Mouse (Mus musculus) heart, embryonic 10.5 days (tissue): ENCODE measurements at regions not wholly inside any gene's neighbourhood (a gene's known extent, or its start where the extent isn't known, plus 50 kb on each side); places are given as distances from the start of the nearest gene placed in this dataset.
A peak's percentile ranks its signal among the peaks of the same experiment; 100 is the strongest.

Source experiments
- DNase-seq: peaks from one replicate; pipeline ENCODE4 v3.0.0-alpha.2; 2017; ENCODE audit warnings: low spot score
- H3K27ac ChIP-seq: fragments of 300-500 bp; sonication (generic); 2 replicates; pipeline ENCODE4 v1.5.1; 2016; ENCODE audit warnings: mild to moderate bottlenecking
- H3K27me3 ChIP-seq: fragments of 300-500 bp; sonication (generic); 2 replicates; pipeline ENCODE4 v1.6.1; 2016; ENCODE audit warnings: mild to moderate bottlenecking; ENCODE audit not compliant: poor library complexity, insufficient read depth, severe bottlenecking
- H3K36me3 ChIP-seq: fragments of 300-500 bp; sonication (generic); 2 replicates; pipeline ENCODE4 v1.6.1; 2016; ENCODE audit warnings: mild to moderate bottlenecking, moderate library complexity
- H3K4me1 ChIP-seq: fragments of 300-500 bp; sonication (generic); 2 replicates; pipeline ENCODE4 v1.6.1; 2016; ENCODE audit warnings: mild to moderate bottlenecking
- H3K4me3 ChIP-seq: fragments of 300-500 bp; sonication (generic); 2 replicates; pipeline ENCODE4 v1.5.1; 2016; ENCODE audit warnings: mild to moderate bottlenecking, moderate library complexity
- H3K9me3 ChIP-seq: fragments of 300-500 bp; sonication (generic); 2 replicates; pipeline ENCODE4 v1.6.1; 2016; ENCODE audit warnings: mild to moderate bottlenecking, moderate library complexity
- WGBS: fragments of 180-500 bp; shearing (Covaris S2); methylation state at CpG from one replicate; pipeline ENCODE4 v1.1.7; 2016; 5-methylcytosine and 5-hydroxymethylcytosine counted together

DNA sequence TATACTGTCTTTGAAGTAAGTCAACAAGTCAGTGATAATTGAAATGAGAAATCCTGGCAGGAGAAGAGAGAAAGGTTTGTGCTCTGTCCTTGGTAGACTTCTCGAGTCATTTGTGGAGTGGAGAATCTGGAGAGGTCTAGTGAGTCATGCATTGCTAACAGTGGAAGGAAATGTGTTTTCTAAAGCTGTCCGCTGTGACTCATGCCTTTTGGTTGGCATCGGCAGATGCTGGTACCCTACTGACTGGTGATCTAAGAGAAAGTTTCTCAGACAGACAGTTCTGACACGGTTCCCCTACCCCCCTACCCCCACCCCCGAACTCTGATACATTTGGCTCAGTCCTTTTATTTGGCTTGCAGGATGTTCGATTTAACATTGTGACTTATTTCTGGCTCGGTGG lies 97.5 kb upstream of the Fndc3a start:
- no peaks in the 10 kb centered on the region for H3K4me1 ChIP-seq
- no peak overlapping the region for H3K27ac ChIP-seq
- H3K9me3 ChIP-seq, result no peaks in the 10 kb centered on the region
- H3K4me3 ChIP-seq, result no peak overlapping the region
- H3K36me3 ChIP-seq, result no peaks in the 10 kb centered on the region
- DNase-seq, result no peak
- H3K27me3 ChIP-seq, result no peaks in the 10 kb centered on the region
- 71% methylated on average over 7 of the region's 7 CpGs for WGBS

DNA sequence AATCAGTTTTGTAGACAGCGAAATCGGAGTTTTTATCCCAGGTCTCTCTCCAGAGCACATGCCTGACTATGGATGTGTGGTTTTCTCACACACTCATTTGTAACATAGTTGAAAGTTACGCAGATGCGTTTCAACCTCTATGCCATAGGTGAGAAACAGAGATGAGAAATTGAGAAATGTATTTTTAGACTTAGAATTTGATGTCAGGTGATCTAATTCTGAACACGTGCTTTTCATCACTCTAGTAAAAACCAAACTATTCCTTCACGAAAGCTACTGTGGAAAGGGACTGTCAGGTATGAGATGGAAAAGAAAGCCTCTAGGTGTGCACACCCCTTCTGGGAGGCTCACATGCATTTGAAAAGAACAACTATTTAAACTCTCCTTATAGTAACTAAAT lies 96.8 kb upstream of the Fndc3a start:
- Histone ChIP-seq H3K27me3 (no peaks in the 10 kb centered on the region), H3K4me3 (no peak overlapping the region), H3K36me3 (no peaks in the 10 kb centered on the region), H3K9me3 (no peaks in the 10 kb centered on the region), H3K4me1 (no peaks in the 10 kb centered on the region), H3K27ac (no peak overlapping the region)
- DNase-seq, result no peak
- WGBS, result 90% methylated on average over 6 of the region's 6 CpGs

DNA sequence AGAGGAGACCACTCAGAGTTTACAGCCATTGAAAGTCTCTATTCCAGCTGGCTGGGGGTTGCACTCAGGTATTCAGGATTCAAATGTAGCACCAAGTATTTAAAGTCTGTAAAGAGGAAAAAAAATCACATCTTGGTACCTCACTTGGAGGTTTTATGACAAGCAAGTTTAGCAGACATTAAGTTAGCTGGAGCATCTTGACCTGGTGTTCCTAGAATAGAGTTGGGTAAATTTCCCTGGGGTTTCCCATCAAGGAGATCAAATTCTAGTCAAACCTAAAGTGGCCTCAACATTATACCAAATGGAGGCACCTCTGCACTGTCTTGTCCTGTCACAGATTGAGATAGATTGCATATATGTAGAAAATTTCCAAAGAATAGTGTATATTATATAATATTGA lies 93.8 kb upstream of the Fndc3a start:
- Histone ChIP-seq H3K9me3 (no peaks in the 10 kb centered on the region), H3K36me3 (no peaks in the 10 kb centered on the region), H3K4me3 (no peak overlapping the region), H3K27ac (no peak overlapping the region), H3K27me3 (no peaks in the 10 kb centered on the region), H3K4me1 (no peaks in the 10 kb centered on the region)
- no peak for DNase-seq

DNA sequence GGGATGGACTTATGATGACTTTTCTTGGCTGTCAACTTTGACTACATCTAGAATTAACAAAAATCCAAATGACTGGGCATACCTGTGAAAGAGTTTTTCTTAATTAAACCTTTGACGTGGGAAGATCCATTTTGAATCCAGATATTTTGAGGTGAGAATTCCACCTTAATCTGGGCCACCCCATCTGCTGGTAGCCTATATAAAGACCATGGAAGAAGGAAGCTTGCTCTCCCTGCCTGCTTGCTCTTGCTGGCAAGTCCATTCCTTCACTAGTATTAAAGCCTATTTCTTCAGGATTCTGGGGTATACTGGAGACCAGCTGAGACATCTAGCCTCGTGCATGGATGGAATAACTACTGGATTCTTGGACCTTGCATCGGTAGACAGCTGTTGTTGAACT lies 80.9 kb upstream of the Fndc3a start:
- no peak overlapping the region for H3K4me3 ChIP-seq
- H3K9me3 ChIP-seq, result no peaks in the 10 kb centered on the region
- H3K27me3 ChIP-seq, result no peaks in the 10 kb centered on the region
- no peak for DNase-seq
- no peaks in the 10 kb centered on the region for H3K36me3 ChIP-seq
- H3K27ac ChIP-seq, result no peak overlapping the region
- WGBS, result 72% methylated on average over 3 of the region's 3 CpGs
- H3K4me1 ChIP-seq, result no peaks in the 10 kb centered on the region

DNA sequence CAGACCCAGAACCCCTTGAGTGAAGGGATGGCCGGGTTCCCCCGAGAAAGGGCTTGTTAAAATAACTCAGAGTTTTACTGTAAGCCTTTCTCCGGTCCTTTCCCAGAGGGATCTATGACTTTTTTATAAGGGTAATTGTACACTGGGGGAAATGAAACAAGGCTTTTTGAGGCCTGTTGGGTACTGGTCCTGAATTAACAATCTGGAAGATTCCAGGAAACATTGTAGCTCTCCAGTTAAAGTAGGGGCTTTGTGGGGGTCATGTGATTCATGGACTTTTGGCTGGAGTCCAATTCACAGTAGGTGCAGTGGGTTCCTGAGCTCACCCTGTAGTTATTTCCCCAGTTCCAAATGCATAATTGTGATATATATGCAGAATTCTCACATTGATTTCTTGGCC lies 77.1 kb upstream of the Fndc3a start:
- no peaks in the 10 kb centered on the region for H3K4me1 ChIP-seq
- H3K36me3 ChIP-seq, result no peaks in the 10 kb centered on the region
- no peak overlapping the region for H3K27ac ChIP-seq
- 88% methylated on average over 3 of the region's 3 CpGs for WGBS
- no peak overlapping the region for H3K4me3 ChIP-seq
- H3K9me3 ChIP-seq, result no peaks in the 10 kb centered on the region
- no peaks in the 10 kb centered on the region for H3K27me3 ChIP-seq
- no peak for DNase-seq

DNA sequence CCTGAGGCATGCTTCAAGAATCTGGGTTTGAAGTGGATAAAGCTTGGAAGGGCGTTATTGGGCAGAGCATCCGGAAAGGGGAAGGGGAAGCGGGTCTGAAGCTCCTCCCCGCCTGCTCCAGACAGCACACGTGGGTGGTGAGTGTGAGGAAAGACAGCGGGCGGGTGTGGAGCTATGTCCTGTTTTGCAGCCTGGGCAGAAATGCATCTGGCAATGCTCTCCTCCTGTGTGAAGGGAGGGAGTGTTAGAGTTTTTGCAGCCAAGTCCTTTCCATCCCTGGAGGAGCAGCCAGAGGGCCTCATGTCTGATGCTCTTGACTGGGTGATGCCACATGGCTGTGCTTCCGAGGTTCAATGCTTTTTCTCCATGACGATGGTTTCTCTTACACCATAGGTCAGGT lies 73.4 kb upstream of the Fndc3a start:
- no peak overlapping the region for H3K4me3 ChIP-seq
- no peaks in the 10 kb centered on the region for H3K27me3 ChIP-seq
- peak; percentile 76 for DNase-seq
- no peaks in the 10 kb centered on the region for H3K9me3 ChIP-seq
- WGBS, result 49% methylated on average over 9 of the region's 9 CpGs
- no peaks in the 10 kb centered on the region for H3K36me3 ChIP-seq
- H3K4me1 ChIP-seq, result no peaks in the 10 kb centered on the region
- H3K27ac ChIP-seq, result no peak overlapping the region

DNA sequence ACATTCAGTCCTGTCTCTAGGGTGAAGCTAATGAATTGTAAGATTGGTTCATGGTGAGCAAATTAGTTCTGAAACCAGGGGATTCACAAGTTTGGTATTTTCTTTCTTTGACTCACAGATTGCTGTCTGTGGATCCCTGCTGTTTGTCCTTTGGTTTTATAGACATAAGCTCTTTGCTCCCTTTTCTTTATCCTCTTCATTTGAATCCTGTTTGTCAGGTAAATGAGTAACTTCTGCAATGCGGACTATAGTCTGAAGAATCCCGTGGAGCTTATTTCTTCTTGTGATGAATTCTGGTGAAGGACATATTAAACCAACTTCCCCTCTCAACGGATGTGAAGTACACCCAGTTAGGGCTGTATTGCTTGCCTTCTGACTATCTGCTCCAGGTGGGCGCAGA lies 69.6 kb upstream of the Fndc3a start:
- Histone ChIP-seq H3K9me3 (no peaks in the 10 kb centered on the region), H3K36me3 (no peaks in the 10 kb centered on the region), H3K27me3 (no peaks in the 10 kb centered on the region), H3K27ac (no peak overlapping the region), H3K4me1 (no peaks in the 10 kb centered on the region), H3K4me3 (no peak overlapping the region)
- WGBS, result 73% methylated on average over 4 of the region's 4 CpGs
- DNase-seq, result no peak

DNA sequence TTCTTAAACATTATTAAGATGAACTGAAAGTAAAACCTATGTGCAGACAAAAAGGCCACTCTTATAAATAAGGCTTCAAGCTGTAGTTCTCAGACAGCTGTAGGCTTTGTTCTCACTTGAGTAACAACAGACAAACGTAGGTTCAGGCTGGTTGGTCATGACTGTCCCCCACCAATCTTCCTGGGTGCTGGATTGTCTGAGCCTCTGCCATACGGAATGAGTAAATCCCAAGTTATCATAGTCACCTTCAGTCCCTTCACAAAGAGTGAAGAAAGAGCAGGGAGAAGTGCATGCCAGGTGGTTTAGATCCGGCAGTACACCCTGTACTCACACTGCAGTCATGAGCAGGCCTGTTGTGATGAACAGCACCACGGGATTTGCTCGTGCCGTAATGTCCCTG lies 69.0 kb upstream of the Fndc3a start:
- no peak for DNase-seq

DNA sequence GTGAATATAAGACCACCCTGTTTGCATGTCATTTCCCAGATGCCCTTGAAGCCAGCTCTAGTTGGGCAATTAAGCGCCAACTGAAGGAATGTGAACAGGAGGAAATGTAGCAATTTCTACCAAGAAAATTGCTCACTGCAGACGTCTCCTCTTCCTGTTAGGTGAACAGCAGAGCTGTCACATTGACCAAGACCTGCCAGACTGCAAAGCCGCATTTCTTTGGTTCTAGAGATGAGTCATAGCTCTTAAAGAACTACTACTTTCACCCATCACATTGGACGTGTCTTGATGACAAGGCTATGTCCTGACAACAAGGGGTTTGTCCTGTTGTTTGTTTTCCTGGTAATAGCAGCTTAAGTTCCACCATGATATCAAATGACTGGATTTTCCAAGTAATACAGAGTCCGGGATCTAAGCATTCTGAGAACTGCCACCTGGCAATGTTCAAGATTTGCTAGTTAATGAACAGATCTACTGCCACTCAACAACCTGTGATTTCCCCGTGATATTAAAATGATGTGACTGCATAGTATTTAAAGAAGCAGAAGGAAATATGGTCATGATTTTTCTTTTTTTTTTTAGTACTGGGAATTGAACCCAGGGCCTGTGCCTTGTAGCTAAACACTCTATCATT lies 68.2 kb upstream of the Fndc3a start:
- Histone ChIP-seq H3K36me3 (no peaks in the 10 kb centered on the region), H3K4me3 (no peak overlapping the region), H3K9me3 (no peaks in the 10 kb centered on the region), H3K27ac (no peak overlapping the region), H3K27me3 (no peaks in the 10 kb centered on the region), H3K4me1 (no peaks in the 10 kb centered on the region)
- 73% methylated on average over 6 of the region's 6 CpGs for WGBS
- no peak for DNase-seq

More for the DNA sequence above, 69.0 kb upstream of the Fndc3a start:
- H3K4me1 ChIP-seq, result no peaks in the 10 kb centered on the region
- no peak overlapping the region for H3K27ac ChIP-seq
- no peaks in the 10 kb centered on the region for H3K27me3 ChIP-seq
- WGBS, result 80% methylated on average over 6 of the region's 6 CpGs
- H3K9me3 ChIP-seq, result no peaks in the 10 kb centered on the region
- no peak overlapping the region for H3K4me3 ChIP-seq
- H3K36me3 ChIP-seq, result no peaks in the 10 kb centered on the region

DNA sequence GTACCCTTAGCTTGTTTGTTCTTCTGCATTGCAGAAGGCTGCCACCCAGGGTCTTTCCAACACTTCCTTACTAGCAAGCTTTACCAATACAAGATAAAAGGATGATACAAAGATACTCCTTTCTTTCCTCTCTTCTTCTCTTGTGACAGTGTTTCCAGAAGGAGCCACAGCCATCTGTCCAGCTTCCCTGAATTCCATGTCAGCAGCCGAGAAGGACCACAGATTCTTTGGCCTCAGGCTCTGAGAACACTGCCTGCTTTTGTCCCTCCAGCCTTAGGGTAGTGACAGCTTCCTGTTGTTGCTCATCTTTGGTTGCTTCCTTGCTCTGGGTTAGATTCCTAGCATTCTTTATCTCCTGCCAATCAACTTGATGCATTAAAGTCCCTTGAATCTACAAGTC lies 60.4 kb upstream of the Fndc3a start:
- H3K36me3 ChIP-seq, result no peaks in the 10 kb centered on the region
- no peaks in the 10 kb centered on the region for H3K27me3 ChIP-seq
- H3K4me1 ChIP-seq, result no peaks in the 10 kb centered on the region
- no peak overlapping the region for H3K4me3 ChIP-seq
- H3K9me3 ChIP-seq, result no peaks in the 10 kb centered on the region
- 9% methylated on average over 1 of the region's 1 CpGs for WGBS
- no peak overlapping the region for H3K27ac ChIP-seq
- no peak for DNase-seq

DNA sequence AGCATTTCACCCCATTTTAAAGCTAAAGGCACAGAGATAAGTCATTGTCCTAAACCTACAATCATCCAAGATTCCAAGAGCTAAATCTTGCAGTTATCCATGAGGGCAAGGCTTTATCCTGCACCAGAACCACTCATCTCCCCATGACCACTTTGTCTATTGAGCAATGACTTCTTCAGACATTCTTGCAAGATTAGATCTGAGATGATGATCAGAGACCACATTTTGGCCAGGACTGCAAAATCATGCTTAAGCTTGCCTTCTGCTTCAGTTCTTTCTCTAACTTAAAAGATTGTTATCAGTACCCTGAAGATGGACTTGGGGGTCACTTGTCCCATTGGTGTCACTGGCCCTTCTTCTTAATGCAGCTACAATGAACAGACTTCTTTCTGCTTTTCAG lies 50.3 kb upstream of the Fndc3a start:
- Histone ChIP-seq H3K36me3 (no peaks in the 10 kb centered on the region), H3K27me3 (no peaks in the 10 kb centered on the region), H3K27ac (no peak overlapping the region), H3K4me1 (no peaks in the 10 kb centered on the region), H3K4me3 (no peak overlapping the region), H3K9me3 (no peaks in the 10 kb centered on the region)
- DNase-seq, result no peak
